Mouse (Mus musculus) cerebellum, adult 2 months (tissue): ENCODE results near the gene Wee2.

Experiments
- CTCF ChIP-seq: fragments of 200-500 bp; IDR thresholded peaks from 2 replicates; pipeline ENCODE4 v1.5.1; 2011; ENCODE audit warnings: low read depth, mild to moderate bottlenecking, control low read depth, low read length, moderate library complexity, borderline replicate concordance; ENCODE audit not compliant: insufficient read depth
- POLR2A ChIP-seq: fragments of 200-500 bp; IDR thresholded peaks from 2 replicates; pipeline ENCODE4 v1.6.1; 2011; ENCODE audit warnings: low read length, control low read depth, borderline replicate concordance; ENCODE audit not compliant: insufficient read depth

DNA sequence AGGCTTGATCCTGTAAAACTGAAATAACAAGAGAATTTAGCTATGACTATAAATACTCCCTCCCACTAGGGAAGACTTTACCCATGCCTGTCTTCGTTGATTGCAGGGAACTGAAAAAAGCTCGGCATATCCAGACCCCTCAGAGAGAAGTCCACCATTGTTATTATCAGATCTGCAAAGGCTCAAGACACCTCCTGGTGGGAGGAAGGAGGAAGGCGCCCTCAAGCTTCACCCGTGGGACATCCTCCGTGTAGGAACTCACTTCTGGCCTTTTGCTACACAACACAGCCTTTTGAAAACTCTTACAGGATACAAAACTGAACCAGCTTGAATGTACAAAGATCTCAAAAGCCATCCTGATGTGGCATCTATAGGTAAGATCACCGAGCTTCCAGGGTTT lies 26.8 kb downstream of the Wee2 start:
- TF ChIP-seq POLR2A (no peak), CTCF (no peak)
